Mouse (Mus musculus): ENCODE measurements around the gene Adgrv1. TPM values are rescaled to one million over a fixed set of nuclear protein-coding genes. Genes with fewer than 3 reads are reported as not detected.
A peak's percentile ranks its signal among the peaks of the same experiment; 100 is the strongest.

The Adgrv1 gene
- polyA plus RNA-seq, 1 experiment from 2014 or later, result 2.2 TPM

- H3K27me3 ChIP-seq (replicated peaks; ENCODE audit: insufficient read depth, low read length), result no peaks in the 10 kb centered on the region
- H3K4me1 ChIP-seq (ENCODE audit: insufficient read depth, low read depth, low read length), result no peaks in the 10 kb centered on the region
- DNase-seq (ENCODE audit: low spot score), result no peak
- H3K4me3 ChIP-seq (ENCODE audit: low read depth, low read length), result no peak overlapping the region
- no peak for TF ChIP-seq CTCF (IDR thresholded peaks at IDR 0.05)
- no peak for TF ChIP-seq EP300 (IDR thresholded peaks at IDR 0.05)
- no peaks in the 10 kb centered on the region for H3K9me3 ChIP-seq (ENCODE audit: low read length)
- no peaks in the 10 kb centered on the region for H3K36me3 ChIP-seq (ENCODE audit: insufficient read depth, low read length)
- no peak overlapping the region for H3K4me2 ChIP-seq (replicated peaks; ENCODE audit: low read depth, low read length)
- no peak overlapping the region for H3K9ac ChIP-seq (replicated peaks; ENCODE audit: low read depth)
- ATAC-seq, result peak; percentile 37; the same call in 1 of the 2 replicates
- H3K27ac ChIP-seq (ENCODE audit: low read length), result no peak overlapping the region
Observed at GRCm38 (mm10) chr13:81486980-81487379, 146.0 kb downstream of the Adgrv1 start.

GRCm38 (mm10) chr13:81473750-81474149 lies 159.2 kb downstream of the Adgrv1 start:
- DNase-seq (ENCODE audit: low spot score) (peak; percentile 5), ATAC-seq (peak; percentile 17; the same call in 1 of the 2 replicates)
- TF ChIP-seq EP300 (IDR thresholded peaks at IDR 0.05) (no peak), CTCF (IDR thresholded peaks at IDR 0.05) (no peak)
- Histone ChIP-seq H3K27ac (ENCODE audit: low read length) (no peak overlapping the region), H3K27me3 (replicated peaks; ENCODE audit: insufficient read depth, low read length) (no peaks in the 10 kb centered on the region), H3K4me3 (ENCODE audit: low read depth, low read length) (no peak overlapping the region), H3K9ac (replicated peaks; ENCODE audit: low read depth) (no peak overlapping the region), H3K36me3 (ENCODE audit: insufficient read depth, low read length) (no peaks in the 10 kb centered on the region), H3K9me3 (ENCODE audit: low read length) (no peaks in the 10 kb centered on the region), H3K4me1 (ENCODE audit: insufficient read depth, low read depth, low read length) (no peaks in the 10 kb centered on the region), H3K4me2 (replicated peaks; ENCODE audit: low read depth, low read length) (no peak overlapping the region)

- no peak for ATAC-seq
- no peaks in the 10 kb centered on the region for H3K4me1 ChIP-seq (ENCODE audit: insufficient read depth, low read depth, low read length)
- H3K9ac ChIP-seq (replicated peaks; ENCODE audit: low read depth), result no peak overlapping the region
- no peak overlapping the region for H3K27ac ChIP-seq (ENCODE audit: low read length)
- no peak overlapping the region for H3K4me2 ChIP-seq (replicated peaks; ENCODE audit: low read depth, low read length)
- TF ChIP-seq EP300 (IDR thresholded peaks at IDR 0.05) (no peak), CTCF (IDR thresholded peaks at IDR 0.05) (no peak)
- 65% methylated on average over 4 of the region's 4 CpGs for WGBS
- no peak for DNase-seq (ENCODE audit: low spot score)
- H3K36me3 ChIP-seq (ENCODE audit: insufficient read depth, low read length), result no peaks in the 10 kb centered on the region
- no peaks in the 10 kb centered on the region for H3K27me3 ChIP-seq (replicated peaks; ENCODE audit: insufficient read depth, low read length)
- no peaks in the 10 kb centered on the region for H3K9me3 ChIP-seq (ENCODE audit: low read length)
- no peak overlapping the region for H3K4me3 ChIP-seq (ENCODE audit: low read depth, low read length)
Observed at GRCm38 (mm10) chr13:81466661-81467060, 166.3 kb downstream of the Adgrv1 start.

DNA sequence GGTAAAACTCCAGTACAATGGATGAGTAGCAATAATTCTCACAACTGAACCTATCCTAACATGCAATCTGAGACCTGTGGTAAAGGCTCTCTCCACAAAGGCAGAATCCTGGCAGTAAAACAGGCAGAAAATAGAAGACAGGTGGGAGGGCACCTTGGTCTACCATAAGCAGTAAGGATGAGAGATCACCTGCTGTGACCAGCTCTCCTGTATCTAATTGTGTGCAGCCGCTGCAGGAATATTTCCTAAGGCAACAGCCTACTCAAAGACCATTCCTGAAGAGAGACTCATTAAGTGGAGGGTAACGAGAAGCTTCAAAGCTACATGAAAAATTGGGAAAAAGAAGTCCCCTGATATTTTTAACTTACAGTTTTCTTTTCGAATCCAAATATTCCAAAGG lies 167.2 kb downstream of the Adgrv1 start:
- H3K27ac ChIP-seq (ENCODE audit: low read length), result no peak overlapping the region
- H3K4me1 ChIP-seq (ENCODE audit: insufficient read depth, low read depth, low read length), result no peaks in the 10 kb centered on the region
- ATAC-seq, result no peak
- TF ChIP-seq EP300 (IDR thresholded peaks at IDR 0.05) (no peak), CTCF (IDR thresholded peaks at IDR 0.05) (no peak)
- no peak overlapping the region for H3K4me2 ChIP-seq (replicated peaks; ENCODE audit: low read depth, low read length)
- no peak for DNase-seq (ENCODE audit: low spot score)
- H3K27me3 ChIP-seq (replicated peaks; ENCODE audit: insufficient read depth, low read length), result no peaks in the 10 kb centered on the region
- H3K9ac ChIP-seq (replicated peaks; ENCODE audit: low read depth), result no peak overlapping the region
- no peaks in the 10 kb centered on the region for H3K9me3 ChIP-seq (ENCODE audit: low read length)
- no peak overlapping the region for H3K4me3 ChIP-seq (ENCODE audit: low read depth, low read length)
- 78% methylated on average over 3 of the region's 3 CpGs for WGBS
- H3K36me3 ChIP-seq (ENCODE audit: insufficient read depth, low read length), result no peaks in the 10 kb centered on the region

DNA sequence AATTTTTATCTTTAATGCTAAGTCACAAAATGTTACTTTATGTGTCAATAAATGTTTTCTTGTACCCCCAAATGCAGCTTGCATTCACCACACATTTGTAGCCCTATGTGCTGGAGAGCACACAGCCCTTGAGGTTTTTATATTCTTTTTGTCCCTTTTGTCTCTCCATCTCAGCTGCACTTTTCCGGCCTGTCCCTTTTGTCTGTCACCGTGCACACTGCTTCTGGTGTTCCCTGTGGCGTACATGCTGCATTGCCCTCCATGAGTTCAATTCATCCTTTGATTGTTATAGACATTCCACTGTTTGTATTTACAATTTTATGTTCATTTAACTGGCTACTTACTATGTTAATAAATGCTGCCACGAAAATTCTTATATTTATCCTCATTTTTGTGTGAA lies 183.3 kb downstream of the Adgrv1 start:
- no peaks in the 10 kb centered on the region; the same call in 1 of the 2 replicates for H3K4me1 ChIP-seq (ENCODE audit: insufficient read depth, low read depth, low read length)
- no peaks in the 10 kb centered on the region for H3K27me3 ChIP-seq (replicated peaks; ENCODE audit: insufficient read depth, low read length)
- 80% methylated on average over 4 of the region's 4 CpGs for WGBS
- no peaks in the 10 kb centered on the region for H3K36me3 ChIP-seq (ENCODE audit: insufficient read depth, low read length)
- no peak for TF ChIP-seq CTCF (IDR thresholded peaks at IDR 0.05)
- no peak for TF ChIP-seq EP300 (IDR thresholded peaks at IDR 0.05)
- no peak overlapping the region for H3K27ac ChIP-seq (ENCODE audit: low read length)
- no peak overlapping the region for H3K4me3 ChIP-seq (ENCODE audit: low read depth, low read length)
- no peak overlapping the region for H3K9ac ChIP-seq (replicated peaks; ENCODE audit: low read depth)
- no peaks in the 10 kb centered on the region for H3K9me3 ChIP-seq (ENCODE audit: low read length)
- H3K4me2 ChIP-seq (replicated peaks; ENCODE audit: low read depth, low read length), result no peak overlapping the region
- ATAC-seq (no peak), DNase-seq (ENCODE audit: low spot score) (no peak)

GRCm38 (mm10) chr13:81449198-81449597 lies 183.8 kb downstream of the Adgrv1 start:
- no peak for DNase-seq (ENCODE audit: low spot score)
- no peak overlapping the region for H3K4me2 ChIP-seq (replicated peaks; ENCODE audit: low read depth, low read length)
- H3K9me3 ChIP-seq (ENCODE audit: low read length), result no peaks in the 10 kb centered on the region
- no peaks in the 10 kb centered on the region for H3K36me3 ChIP-seq (ENCODE audit: insufficient read depth, low read length)
- H3K27ac ChIP-seq (ENCODE audit: low read length), result no peak overlapping the region
- H3K4me3 ChIP-seq (ENCODE audit: low read depth, low read length), result no peak overlapping the region
- no peaks in the 10 kb centered on the region for H3K27me3 ChIP-seq (replicated peaks; ENCODE audit: insufficient read depth, low read length)
- TF ChIP-seq CTCF (IDR thresholded peaks at IDR 0.05), result no peak
- ATAC-seq, result no peak
- H3K9ac ChIP-seq (replicated peaks; ENCODE audit: low read depth), result no peak overlapping the region
- H3K4me1 ChIP-seq (ENCODE audit: insufficient read depth, low read depth, low read length), result no peaks in the 10 kb centered on the region; the same call in 1 of the 2 replicates
- WGBS, result 88% methylated on average over 7 of the region's 7 CpGs

DNA sequence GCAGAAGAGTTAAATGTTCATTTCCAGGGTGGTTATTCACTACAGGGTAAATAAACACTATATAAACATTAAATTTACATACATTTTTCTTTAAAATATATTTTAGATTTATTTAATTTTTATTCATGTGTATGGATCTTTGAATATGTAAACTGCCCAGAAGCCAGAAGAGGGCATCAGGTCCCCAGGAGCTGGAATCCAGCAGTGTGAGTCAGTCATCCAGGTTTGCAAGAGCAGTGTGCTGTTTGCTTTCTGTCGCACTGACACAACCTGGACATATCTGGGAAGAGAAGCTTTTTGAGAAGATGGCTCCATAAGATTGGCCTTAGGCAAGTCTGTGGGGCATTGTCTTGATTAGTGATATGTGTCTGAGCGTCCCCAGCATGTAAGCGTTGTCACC lies 191.5 kb downstream of the Adgrv1 start:
- TF ChIP-seq CTCF (IDR thresholded peaks at IDR 0.05) (peak; percentile 26; the same call in 1 of the 2 replicates), EP300 (IDR thresholded peaks at IDR 0.05) (no peak)
- Histone ChIP-seq H3K4me3 (ENCODE audit: low read depth, low read length) (no peak overlapping the region), H3K27me3 (replicated peaks; ENCODE audit: insufficient read depth, low read length) (no peaks in the 10 kb centered on the region), H3K4me2 (replicated peaks; ENCODE audit: low read depth, low read length) (no peak overlapping the region), H3K27ac (ENCODE audit: low read length) (no peak overlapping the region), H3K9ac (replicated peaks; ENCODE audit: low read depth) (no peak overlapping the region), H3K4me1 (ENCODE audit: insufficient read depth, low read depth, low read length) (no peaks in the 10 kb centered on the region), H3K36me3 (ENCODE audit: insufficient read depth, low read length) (no peaks in the 10 kb centered on the region), H3K9me3 (ENCODE audit: low read length) (no peaks in the 10 kb centered on the region)
- ATAC-seq (no peak), DNase-seq (ENCODE audit: low spot score) (peak; percentile 8)
- WGBS, result 60% methylated on average over 3 of the region's 3 CpGs
